Mouse (Mus musculus): ENCODE data around the gene Socs4.

The Socs4 gene

GRCm38 (mm10) chr14:47276637-47277393, at the start of gene Socs4, which contains the start of gene Wdhd1:
Socs4 (plus strand) TSS chr14:47276931.
Wdhd1 (minus strand) TSS chr14:47276857.
- peak; percentile 88 for DNase-seq

GRCm38 (mm10) chr14:47229796-47230376, 46.8 kb upstream of the Socs4 start:
- DNase-seq: no peak

- no peak for DNase-seq
Observed at GRCm38 (mm10) chr14:47233602-47234001, 43.1 kb upstream of the Socs4 start.

GRCm38 (mm10) chr14:47234032-47234431, 42.7 kb upstream of the Socs4 start:
- DNase-seq: no peak

- DNase-seq: no peak
Observed at GRCm38 (mm10) chr14:47234526-47235250, 42.0 kb upstream of the Socs4 start.

GRCm38 (mm10) chr14:47236491-47236890, 40.2 kb upstream of the Socs4 start:
- no peak for DNase-seq

- DNase-seq: no peak
Observed at GRCm38 (mm10) chr14:47237286-47237685, 39.4 kb upstream of the Socs4 start.

- DNase-seq: no peak
Observed at GRCm38 (mm10) chr14:47240600-47240999, 36.1 kb upstream of the Socs4 start.

GRCm38 (mm10) chr14:47241046-47241445, 35.7 kb upstream of the Socs4 start:
- DNase-seq: no peak

GRCm38 (mm10) chr14:47242753-47243152, 34.0 kb upstream of the Socs4 start:
- DNase-seq: no peak

GRCm38 (mm10) chr14:47249839-47250238, 26.9 kb upstream of the Socs4 start:
- no peak for DNase-seq

GRCm38 (mm10) chr14:47264866-47265265, 11.9 kb upstream of the Socs4 start:
- no peak for DNase-seq

GRCm38 (mm10) chr14:47265829-47266228, 10.9 kb upstream of the Socs4 start:
- DNase-seq: no peak

GRCm38 (mm10) chr14:47269056-47269455, 7.7 kb upstream of the Socs4 start:
- DNase-seq: no peak

GRCm38 (mm10) chr14:47269706-47270105, 7.0 kb upstream of the Socs4 start:
- DNase-seq: no peak

GRCm38 (mm10) chr14:47273751-47274150, 3.0 kb upstream of the Socs4 start:
- no peak for DNase-seq

- DNase-seq: no peak
Observed at GRCm38 (mm10) chr14:47275417-47275816, 1.3 kb upstream of the Socs4 start.

GRCm38 (mm10) chr14:47276036-47276603, 611 bp upstream of the Socs4 start:
- DNase-seq: no peak

GRCm38 (mm10) chr14:47279058-47279457, 2.3 kb downstream of the Socs4 start:
- no peak for DNase-seq

- no peak for DNase-seq
Observed at GRCm38 (mm10) chr14:47281535-47281934, 4.8 kb downstream of the Socs4 start.

- no peak for DNase-seq
Observed at GRCm38 (mm10) chr14:47283568-47283967, 6.8 kb downstream of the Socs4 start.

GRCm38 (mm10) chr14:47285271-47285670, 8.5 kb downstream of the Socs4 start:
- no peak for DNase-seq

- DNase-seq: no peak
Observed at GRCm38 (mm10) chr14:47286215-47286614, 9.5 kb downstream of the Socs4 start.

- no peak for DNase-seq
Observed at GRCm38 (mm10) chr14:47287021-47287420, 10.3 kb downstream of the Socs4 start.

All from right cerebral cortex, postnatal 4 days (tissue).